Mouse (Mus musculus) embryo, embryonic 11.5 days (tissue): ENCODE data around the gene F13a1.

ENCODE experiments used
- DNase-seq: peaks from one replicate; pipeline ENCODE4 v3.0.0-alpha.2; 2012; ENCODE audit warnings: low read depth, low spot score

F13a1 gene

DNA sequence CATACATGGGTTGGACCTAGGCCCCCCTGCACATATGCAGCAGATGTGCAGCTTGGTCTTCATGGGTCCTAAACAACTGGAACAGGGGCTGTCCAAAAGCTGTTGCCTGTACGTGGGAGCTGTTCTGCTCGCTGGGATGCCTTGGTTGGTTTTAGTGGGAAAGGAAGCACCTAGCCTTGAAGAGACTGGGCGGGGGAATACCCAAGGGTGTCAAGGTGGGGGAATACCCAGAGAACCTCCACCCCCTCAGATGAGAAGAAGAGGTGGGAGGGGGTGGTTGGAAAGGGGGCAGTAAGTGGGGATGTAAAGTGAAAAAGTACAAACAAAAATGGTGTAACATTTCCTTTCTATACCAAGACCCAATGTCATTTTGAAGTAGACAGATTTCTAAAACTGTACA lies 95.1 kb downstream of the F13a1 start:
- no peak for DNase-seq

DNA sequence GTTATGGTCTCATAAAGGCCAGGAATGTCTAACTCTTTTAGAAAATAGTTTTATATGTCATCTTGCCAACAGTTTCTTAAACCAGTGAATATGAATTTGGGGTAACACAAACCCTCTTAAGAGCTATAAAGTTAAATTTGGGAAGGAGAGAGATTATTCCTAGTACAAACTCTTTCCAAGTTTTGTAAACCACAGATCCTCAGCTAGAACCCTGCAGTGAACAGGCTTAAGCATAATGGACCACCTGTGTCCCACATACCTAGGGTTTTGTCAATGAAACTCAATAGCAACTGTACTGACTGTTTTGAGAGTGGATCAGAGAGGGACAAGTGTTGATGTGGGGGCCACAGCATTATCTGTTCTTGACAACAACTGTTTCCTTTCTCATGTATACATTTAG lies 96.4 kb downstream of the F13a1 start:
- no peak for DNase-seq

DNA sequence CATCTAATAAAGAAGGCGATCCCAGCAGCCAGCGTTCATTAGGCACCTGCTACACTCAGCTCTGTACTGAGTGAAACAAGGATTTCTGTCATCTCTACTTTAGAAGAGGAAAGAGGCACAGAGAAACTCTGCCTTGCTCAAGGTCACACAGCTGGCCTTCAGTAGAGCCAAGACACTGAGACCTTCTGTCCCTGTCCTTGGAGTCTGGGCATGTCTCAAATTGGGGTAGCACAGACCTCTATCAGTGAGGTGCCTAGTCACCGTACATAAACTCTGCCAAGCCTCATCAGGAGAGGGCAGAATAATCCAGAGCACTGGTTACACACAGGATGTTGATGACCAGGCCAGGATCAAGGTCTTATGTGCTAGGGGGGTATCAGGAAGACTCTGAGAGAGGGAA lies 108.2 kb downstream of the F13a1 start:
- no peak for DNase-seq

- no peak for DNase-seq
Observed at GRCm38 (mm10) chr13:36932066-36932465, 118.0 kb downstream of the F13a1 start.

DNA sequence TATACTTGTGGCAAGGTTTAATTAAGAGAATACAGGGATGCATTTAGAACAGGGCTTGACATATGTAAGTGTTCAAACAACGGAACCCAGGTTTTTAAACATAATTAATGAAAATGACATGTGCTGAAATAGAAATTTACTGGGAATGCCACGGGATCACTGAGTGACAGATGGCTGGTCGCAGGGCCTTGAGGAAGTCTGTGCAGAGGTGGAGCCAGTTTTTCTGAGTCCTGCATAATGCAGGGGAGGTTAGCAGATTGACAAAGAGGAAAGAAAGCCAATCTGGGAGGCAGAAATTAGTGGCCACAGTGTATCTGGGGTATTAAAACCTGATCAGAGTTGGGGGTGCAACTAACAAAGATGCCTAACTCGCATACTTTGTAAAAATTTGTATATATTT lies 130.3 kb downstream of the F13a1 start:
- DNase-seq: no peak

DNA sequence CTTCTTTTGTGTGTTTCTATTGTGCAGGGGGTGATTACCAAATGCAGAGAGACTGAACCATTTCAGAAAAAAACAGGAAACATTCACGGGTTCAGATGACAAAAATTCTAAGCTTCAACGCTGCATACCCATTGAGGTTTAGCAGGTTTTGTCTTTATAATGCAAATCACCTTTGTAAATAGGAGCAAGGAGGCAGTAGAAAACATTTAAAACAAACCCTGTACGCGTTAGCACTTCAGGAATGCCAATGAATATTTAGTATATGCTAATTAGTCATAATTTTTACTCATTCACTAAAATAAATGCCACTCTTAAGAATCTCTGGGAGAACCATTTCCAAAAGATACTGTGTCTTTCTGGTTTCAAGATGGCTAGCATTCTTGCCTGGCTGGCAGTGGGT lies 146.2 kb downstream of the F13a1 start:
- no peak for DNase-seq

DNA sequence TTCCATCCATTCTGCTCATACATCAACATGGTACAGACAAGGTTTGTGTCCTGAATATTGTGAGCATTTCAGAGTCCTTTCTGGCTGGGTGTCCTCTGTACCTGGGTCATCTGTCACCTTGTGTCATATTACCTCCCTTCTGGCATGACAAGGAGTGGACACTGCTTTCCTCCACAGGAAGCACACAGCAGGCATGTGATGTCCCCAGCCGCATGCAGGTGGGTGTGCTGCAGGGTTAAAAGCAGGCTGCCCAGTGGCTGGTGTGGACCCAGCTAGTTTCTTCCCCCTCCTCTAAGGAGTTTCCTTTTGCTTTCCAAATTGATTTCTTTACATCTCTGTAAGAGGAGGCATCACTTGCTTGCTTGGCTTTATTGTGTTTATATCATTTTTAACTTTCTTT lies 146.6 kb downstream of the F13a1 start:
- no peak for DNase-seq

GRCm38 (mm10) chr13:36901603-36902002 lies 148.4 kb downstream of the F13a1 start:
- no peak for DNase-seq

DNA sequence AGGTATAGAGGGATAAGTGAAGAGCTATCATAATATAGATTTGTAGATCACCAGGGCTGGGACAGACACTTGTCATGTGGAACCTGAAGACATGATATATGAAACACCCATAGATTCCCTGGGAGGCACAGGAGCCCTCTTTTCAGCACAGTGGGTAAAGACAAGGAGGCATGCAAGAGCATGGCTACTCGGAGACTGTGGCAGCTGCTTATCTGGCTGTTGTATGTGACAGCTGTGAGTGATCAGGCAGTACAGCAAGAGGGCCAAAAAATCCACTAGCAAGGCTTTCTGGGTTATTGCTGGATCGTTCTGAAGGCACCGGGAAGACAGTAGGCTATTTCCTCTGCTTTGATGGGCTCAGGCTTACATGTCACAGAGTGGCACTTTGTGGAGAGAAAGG lies 149.0 kb downstream of the F13a1 start:
- no peak for DNase-seq

DNA sequence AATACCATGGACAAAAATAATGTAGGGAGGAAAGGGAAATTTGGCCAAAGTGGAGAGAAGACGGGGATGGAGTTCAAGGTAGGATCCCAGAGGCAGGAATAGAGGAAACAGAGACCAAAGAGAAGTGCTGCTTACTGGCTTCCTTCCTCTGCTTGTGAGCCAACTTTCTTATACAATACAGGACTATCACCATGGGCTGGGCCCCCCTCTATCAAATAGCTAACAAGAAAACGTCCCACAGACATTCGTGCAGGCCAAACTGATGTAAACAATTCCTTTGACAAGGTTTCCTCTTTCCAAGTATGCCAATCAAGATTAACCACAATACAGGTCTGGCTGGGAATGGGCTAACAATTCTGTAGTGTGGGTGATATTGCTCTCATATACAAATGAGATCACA lies 154.0 kb downstream of the F13a1 start:
- no peak for DNase-seq

DNA sequence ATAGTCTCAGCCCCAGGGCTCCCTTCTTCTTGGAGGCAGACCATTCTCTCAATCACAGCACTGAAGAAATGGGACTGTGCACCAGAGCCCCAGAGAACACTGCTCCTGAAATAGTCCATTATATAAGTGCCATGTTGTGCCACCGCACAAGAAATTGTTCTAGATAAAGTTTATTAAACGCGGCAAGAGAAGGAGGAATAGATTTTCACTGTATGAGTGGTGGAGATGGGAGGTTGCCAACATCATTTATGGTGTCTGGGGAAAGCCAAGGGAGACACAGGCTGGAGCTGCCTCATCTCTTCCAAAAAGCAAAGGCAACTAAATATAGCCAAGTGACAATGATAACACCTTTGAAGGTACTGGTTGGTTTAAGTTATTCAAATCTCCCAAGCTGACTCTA lies 156.3 kb downstream of the F13a1 start:
- DNase-seq: no peak

DNA sequence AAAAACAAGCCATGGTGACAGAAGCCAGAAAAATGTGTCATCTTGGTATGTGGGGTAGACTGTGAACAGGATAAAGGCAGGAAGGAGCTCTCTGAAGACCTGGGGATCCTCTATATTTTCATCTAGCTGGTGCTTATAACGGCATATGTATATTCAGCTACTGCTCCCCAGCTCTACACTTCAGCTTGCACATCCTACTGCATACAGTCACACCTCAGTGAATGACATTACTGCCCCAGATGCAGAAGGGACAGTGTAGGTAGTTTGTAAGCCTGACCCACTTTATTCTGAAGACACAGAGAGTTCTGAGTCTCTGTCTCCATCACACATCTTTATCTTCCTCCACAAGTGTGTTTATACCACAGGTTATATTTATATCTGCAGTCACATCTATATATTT lies 157.8 kb downstream of the F13a1 start:
- no peak for DNase-seq

GRCm38 (mm10) chr13:36885973-36886372 lies 164.1 kb downstream of the F13a1 start:
- DNase-seq: no peak

- no peak for DNase-seq
Observed at GRCm38 (mm10) chr13:36839111-36839510, 210.9 kb downstream of the F13a1 start.
